Mouse (Mus musculus) mesoderm, embryonic 11.5 days (tissue): ENCODE measurements at regions not wholly inside any gene's neighbourhood (a gene's known extent, or its start where the extent isn't known, plus 50 kb on each side); places are given as distances from the start of the nearest gene placed in this dataset.
A peak's percentile ranks its signal among the peaks of the same experiment; 100 is the strongest.

ENCODE experiments used
- DNase-seq: peaks from one replicate; pipeline ENCODE4 v3.0.0-alpha.2; 2012; ENCODE audit warnings: low read depth, low spot score

DNA sequence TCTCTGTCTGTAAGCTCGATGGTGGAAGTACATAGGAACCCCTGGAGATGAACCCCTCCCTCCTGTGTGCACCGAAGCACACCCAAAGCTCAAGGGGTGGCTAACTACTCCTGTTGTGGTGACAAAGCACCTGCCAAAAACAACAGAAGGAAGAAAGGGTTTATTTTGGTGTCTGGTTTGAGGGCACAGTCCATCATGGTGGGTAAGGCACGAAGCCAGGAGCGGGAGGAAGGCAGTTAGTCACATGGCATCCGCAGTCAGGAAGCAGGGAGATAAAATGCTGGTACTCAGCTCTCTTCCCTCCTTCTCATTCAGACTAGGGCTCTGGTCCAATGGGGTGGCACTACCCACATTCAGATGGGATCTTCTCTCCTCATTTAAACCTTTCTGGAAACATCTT is 142.9 kb upstream of the 4931429L15Rik start:
- no peak for DNase-seq

GRCm38 (mm10) chr9:46457945-46458344 is 138.2 kb upstream of the 4931429L15Rik start:
- DNase-seq, result no peak

DNA sequence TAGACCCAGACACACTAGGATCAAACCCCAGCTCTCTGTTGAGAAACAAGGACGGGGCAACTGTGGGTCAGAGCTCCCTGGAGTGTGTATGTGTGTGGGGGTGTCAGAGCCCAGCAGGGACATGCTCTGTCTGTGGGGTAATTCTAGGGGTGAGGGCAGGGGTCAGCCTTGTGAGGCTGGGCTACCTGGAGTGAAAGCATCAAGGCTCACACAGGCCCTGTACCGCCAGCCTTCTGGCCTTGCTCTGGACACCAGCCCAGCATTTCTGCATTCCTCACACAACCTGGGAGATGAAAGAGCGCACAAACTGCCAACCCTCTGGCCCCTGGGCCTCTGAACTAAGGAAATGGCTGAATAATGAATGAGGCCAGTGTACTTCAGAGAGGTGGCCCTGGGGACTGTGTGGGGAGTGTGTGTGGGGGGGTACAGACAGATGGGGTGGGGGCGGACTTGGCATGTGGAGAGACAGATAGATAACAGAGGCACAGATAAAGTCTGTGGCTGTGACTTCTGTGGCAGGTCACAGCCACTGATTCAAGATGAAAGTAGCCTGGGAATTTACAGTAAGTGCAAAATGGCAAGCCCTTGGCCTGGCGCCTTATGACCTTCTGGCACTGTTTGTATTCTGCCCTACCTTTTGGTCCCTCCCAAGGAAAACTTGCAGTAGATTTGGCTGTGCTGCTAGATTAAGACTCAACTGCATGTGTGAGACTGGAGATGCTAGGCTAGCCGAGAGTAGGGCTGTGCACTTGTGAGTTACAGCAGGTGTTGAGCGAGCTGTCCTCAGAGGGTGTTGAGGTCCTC is 135.2 kb upstream of the 4931429L15Rik start:
- peak; percentile 29 for DNase-seq

GRCm38 (mm10) chr9:46443191-46444095 is 123.7 kb upstream of the 4931429L15Rik start:
- peak; percentile 61 for DNase-seq

DNA sequence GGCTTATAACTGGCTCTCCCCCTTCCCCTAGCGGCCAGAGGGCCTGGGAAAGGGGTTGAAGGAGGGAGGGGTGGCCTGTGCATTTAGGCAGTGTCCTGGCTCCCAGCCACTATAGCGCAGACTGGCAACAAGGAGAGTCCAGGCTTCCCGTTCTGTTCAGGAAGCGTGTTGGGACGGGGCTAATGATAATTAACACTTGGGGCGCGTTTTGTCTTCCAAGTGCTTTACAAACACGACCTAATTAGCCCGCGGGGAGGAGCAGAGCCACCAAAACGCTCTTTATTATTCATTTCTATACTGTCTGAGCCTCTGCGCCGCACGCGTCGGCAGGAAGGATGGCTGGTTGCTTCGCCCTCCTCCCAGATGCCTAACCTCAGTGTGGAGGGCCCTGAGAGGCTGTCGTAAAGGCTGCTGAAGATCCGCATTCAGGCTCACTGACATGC is 123.0 kb upstream of the 4931429L15Rik start:
- no peak for DNase-seq

GRCm38 (mm10) chr9:46440226-46440625 is 120.4 kb upstream of the 4931429L15Rik start:
- DNase-seq, result no peak

GRCm38 (mm10) chr9:46434700-46435099 is 114.9 kb upstream of the 4931429L15Rik start:
- no peak for DNase-seq

GRCm38 (mm10) chr9:46433716-46434115 is 113.9 kb upstream of the 4931429L15Rik start:
- DNase-seq, result no peak

GRCm38 (mm10) chr9:46431053-46431452 is 111.3 kb upstream of the 4931429L15Rik start:
- DNase-seq, result no peak

DNA sequence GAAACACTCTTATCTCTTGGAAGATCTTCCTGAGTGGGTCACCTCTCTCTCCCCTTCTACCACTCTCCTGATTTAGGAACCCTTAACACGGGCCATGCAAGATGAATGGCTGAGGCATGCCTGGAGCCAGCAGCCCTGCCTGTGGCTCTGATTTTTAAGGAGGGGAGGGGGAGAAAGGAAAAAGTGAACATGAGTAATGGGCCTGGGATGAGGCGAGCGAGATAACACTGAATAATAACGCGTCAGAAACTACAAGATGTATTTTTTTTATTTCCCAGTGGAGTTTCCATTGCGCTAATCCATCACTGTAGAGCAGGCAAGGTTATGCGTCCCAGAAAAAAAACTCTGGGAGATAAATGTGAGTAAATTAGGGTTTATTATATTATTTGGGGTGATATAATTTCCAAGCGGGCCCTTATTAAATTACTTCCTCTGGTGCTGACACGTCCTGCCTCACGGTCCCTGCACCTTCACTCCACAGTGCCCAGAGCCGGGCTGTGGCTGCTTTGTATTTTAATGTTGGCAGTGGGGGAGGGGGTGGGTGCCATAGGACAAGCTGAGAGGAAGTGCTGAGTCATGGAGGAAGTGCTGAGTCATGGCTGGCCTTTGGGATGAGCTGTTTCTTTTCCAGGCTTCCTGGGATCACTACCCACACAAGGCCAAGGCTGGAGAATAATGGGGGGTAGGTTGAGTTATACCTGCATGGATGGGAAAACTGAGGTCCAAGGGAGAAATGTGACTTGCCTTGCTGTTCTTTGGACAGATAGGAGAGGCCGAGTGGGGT is 103.6 kb upstream of the 4931429L15Rik start:
- peak; percentile 45 for DNase-seq

DNA sequence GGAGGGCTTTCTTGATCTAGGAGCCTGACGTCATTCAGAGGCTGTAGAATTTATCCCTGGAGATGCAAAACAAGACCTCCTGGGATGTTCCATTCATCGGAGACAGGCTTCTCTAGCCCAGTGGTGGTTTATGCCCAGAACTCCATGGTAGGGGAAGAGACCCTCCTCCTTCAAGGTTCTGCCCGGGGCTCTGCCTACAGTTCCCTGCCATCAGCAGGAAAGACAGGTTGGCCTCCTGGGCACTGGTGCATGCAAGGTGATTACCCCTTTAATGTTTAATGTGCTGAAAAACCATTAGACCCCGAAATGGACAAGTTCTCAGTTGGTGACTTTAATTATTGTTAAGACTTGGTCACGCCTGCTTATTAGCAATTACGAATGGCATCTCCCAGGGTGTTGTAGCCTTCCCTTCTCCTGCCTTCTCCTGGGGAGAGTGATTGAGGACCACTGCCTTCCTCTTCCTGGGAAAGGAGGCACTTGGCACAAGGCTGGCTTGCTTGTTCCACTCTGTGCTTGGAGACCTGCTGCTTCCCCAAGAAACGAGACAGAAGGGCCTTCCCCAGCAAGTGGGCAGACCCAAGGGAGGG is 102.0 kb upstream of the 4931429L15Rik start:
- DNase-seq, result no peak

DNA sequence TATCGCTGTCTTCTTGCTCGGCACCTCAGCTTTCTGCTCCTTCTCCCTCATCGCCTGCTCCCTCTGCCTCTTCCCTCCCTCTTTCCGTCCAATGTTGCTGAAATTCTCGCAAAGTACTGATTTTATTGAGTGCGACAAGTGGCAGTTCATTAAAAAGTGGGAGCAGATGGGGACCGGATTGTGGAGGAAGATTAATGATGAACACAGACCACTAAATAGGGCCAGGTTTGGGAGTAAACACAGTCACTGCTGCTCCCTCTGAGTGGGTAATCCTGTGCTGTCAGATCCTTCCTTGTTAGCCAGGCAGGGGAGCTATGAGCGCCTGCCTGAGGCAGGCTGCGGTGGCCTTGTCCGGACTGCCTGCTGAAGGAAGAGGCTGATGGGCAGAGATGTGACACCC is 91.9 kb upstream of the 4931429L15Rik start:
- DNase-seq, result no peak

DNA sequence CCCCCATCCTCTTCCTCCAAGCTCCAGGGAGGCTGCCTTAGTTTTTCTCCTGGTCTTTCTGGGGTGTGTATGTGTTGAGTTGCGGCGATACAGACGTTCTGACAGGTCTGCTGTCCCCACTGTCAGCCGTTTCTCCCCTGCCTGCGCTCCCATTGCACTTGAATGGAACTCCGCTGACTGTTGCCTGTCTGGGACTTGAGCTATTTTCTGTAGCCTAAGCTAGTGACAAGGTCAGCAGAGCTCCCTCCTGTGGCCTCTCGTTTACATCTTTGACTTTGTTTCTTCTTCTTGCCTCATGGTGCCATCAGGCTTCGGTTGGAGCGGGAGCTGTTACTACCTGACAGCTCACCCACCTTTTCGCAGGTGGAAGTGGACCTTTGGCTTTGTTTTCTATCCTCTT is 89.0 kb upstream of the 4931429L15Rik start:
- no peak for DNase-seq

DNA sequence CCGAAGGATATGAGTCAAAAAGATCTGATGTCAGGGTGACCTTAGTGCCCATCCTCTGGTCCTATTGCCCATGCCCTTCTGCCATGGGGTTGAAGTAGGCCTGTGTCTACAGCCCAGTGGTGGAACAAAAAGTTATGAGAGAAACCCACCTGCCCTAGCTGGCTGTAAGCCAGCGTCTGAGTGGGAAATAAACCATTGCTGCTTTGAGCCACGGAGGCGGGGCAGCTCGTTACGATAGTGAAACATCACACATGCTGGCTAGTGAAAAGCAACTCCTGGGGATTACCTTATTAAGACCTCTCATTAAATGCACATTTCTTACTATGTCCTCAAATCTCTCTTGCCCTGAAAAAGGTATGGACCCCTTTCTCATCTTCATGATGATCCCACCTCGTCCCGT is 86.8 kb upstream of the 4931429L15Rik start:
- DNase-seq, result no peak

- DNase-seq, result no peak
Measured at GRCm38 (mm10) chr9:46396591-46396990, 76.8 kb upstream of the 4931429L15Rik start.

DNA sequence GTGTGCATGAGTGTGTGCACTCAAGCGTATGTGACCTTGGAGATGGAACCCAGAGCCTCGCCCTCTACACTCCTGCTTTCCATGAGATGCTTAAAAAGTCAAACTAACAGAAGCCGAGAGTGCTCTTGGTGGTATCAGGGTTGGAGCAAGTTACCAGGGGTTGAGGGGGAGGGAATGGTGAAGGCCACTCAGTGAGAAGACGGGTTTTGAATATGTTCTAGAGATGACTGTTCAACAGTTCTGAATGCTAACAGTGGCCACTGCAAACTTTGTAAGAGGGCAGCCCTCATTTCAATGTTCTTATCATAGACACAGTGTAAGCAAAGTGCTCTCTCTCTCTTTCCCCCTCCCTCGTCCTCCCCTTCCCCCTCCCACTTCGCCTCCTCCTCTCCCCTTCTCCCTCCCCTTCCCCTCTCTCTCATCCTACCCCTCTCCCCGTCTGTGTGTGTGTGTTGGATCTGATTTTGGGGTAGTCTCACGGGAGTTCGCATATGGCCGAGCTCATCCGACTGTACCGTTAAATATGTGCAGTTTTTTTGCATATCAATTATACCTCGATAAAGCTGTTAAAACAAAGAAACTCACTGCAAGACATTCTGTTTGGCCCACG is 75.5 kb upstream of the 4931429L15Rik start:
- no peak for DNase-seq

GRCm38 (mm10) chr9:46394239-46394638 is 74.5 kb upstream of the 4931429L15Rik start:
- DNase-seq, result no peak

GRCm38 (mm10) chr9:46392641-46393321 is 73.0 kb upstream of the 4931429L15Rik start:
- peak; percentile 39 for DNase-seq

DNA sequence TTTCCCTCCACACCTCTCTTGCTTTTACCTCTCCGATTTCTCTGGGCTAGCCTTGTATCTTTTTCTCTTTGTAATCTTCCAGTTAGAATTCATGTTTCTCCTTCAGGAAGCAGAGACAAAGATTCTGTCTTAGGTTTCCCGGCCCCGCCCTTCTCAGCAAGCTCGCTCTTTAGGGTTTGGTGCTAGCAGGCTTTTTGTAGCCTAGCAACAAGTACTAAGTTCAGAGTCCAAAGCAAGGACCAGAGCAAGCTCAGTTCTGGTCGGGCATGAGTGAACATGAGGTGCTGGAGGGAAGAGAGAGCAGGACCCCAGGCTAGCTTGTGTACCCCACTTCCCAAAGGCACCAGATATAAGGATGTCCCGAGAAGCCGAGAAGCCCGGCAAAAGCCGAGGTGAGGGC is 70.0 kb upstream of the 4931429L15Rik start:
- no peak for DNase-seq
